Mouse (Mus musculus): Measurements from ENCODE around the gene Enpp3. TPM values are rescaled to one million over a fixed set of nuclear protein-coding genes. Genes with fewer than 3 reads are reported as not detected.

Enpp3 gene
- polyA plus RNA-seq, 1 experiment from 2014 or later = 2.2 TPM

- Histone ChIP-seq H3K36me3 (ENCODE audit: control insufficient read depth, insufficient read depth, low read length) (no peaks in the 10 kb centered on the region), H3K9me3 (ENCODE audit: control insufficient read depth, low read length) (no peaks in the 10 kb centered on the region), H3K27ac (ENCODE audit: low read length) (no peak overlapping the region), H3K9ac (ENCODE audit: low read length) (no peak overlapping the region), H3K4me3 (ENCODE audit: low read length) (no peak overlapping the region), H3K4me2 (ENCODE audit: low read depth, low read length) (no peak overlapping the region), H3K27me3 (ENCODE audit: control insufficient read depth, insufficient read depth, low read depth, low read length) (no peaks in the 10 kb centered on the region), H3K4me1 (replicated peaks; ENCODE audit: control insufficient read depth, insufficient read depth, low read length) (peaks cover 3% of the 10 kb centered on the region; the same call in 1 of the 2 replicates)
- ATAC-seq (ENCODE audit: low read depth) = no peak
- 79% methylated on average over 5 of the region's 5 CpGs for WGBS
Measured at GRCm38 (mm10) chr10:24735027-24735777, 107.4 kb downstream of the Enpp3 start.

GRCm38 (mm10) chr10:24727478-24727877, 115.1 kb downstream of the Enpp3 start:
- Histone ChIP-seq H3K4me2 (ENCODE audit: low read depth, low read length) (no peak overlapping the region), H3K36me3 (ENCODE audit: control insufficient read depth, insufficient read depth, low read length) (no peaks in the 10 kb centered on the region), H3K4me1 (replicated peaks; ENCODE audit: control insufficient read depth, insufficient read depth, low read length) (0 out of 2 replicates have a peak, but pooled peaks cover 3% of the 10 kb centered on the region), H3K27me3 (ENCODE audit: control insufficient read depth, insufficient read depth, low read depth, low read length) (no peaks in the 10 kb centered on the region), H3K9ac (ENCODE audit: low read length) (no peak overlapping the region), H3K9me3 (ENCODE audit: control insufficient read depth, low read length) (no peaks in the 10 kb centered on the region), H3K4me3 (ENCODE audit: low read length) (no peak overlapping the region), H3K27ac (ENCODE audit: low read length) (no peak overlapping the region)
- WGBS = 91% methylated on average over 4 of the region's 4 CpGs
- ATAC-seq (ENCODE audit: low read depth) = no peak

GRCm38 (mm10) chr10:24725197-24725596, 117.4 kb downstream of the Enpp3 start:
- Histone ChIP-seq H3K9ac (ENCODE audit: low read length) (no peak overlapping the region), H3K36me3 (ENCODE audit: control insufficient read depth, insufficient read depth, low read length) (no peaks in the 10 kb centered on the region), H3K27ac (ENCODE audit: low read length) (no peak overlapping the region), H3K4me3 (ENCODE audit: low read length) (no peak overlapping the region), H3K9me3 (ENCODE audit: control insufficient read depth, low read length) (no peaks in the 10 kb centered on the region), H3K4me1 (replicated peaks; ENCODE audit: control insufficient read depth, insufficient read depth, low read length) (no peaks in the 10 kb centered on the region), H3K27me3 (ENCODE audit: control insufficient read depth, insufficient read depth, low read depth, low read length) (no peaks in the 10 kb centered on the region), H3K4me2 (ENCODE audit: low read depth, low read length) (no peak overlapping the region)
- no peak for ATAC-seq (ENCODE audit: low read depth)
- 85% methylated on average over 2 of the region's 2 CpGs for WGBS

Other genes starting within 250 kb of the Enpp3 start
- gene Ccn2, start 247.4 kb downstream of the Enpp3 start, polyA plus RNA-seq (2015; fragmentation: Nextera tagmentation; extraction: Ambion mirVana) = 12.8 and 15.1 TPM in 2 replicates
- gene Enpp1, start 130.7 kb downstream of the Enpp3 start, polyA plus RNA-seq (2015; fragmentation: Nextera tagmentation; extraction: Ambion mirVana) = 2.1 and 2.9 TPM in 2 replicates
- gene Med23, start 27.2 kb upstream of the Enpp3 start, polyA plus RNA-seq (2015; fragmentation: Nextera tagmentation; extraction: Ambion mirVana) = 20.8 and 21.9 TPM in 2 replicates
- gene Arg1, start 84.7 kb upstream of the Enpp3 start, polyA plus RNA-seq (2015; fragmentation: Nextera tagmentation; extraction: Ambion mirVana) = 1.6 and 3.5 TPM in 2 replicates

Data from lung, embryonic 16.5 days (tissue).